Mouse (Mus musculus): ENCODE measurements around the gene Gpr27.

Gpr27 gene

DNA sequence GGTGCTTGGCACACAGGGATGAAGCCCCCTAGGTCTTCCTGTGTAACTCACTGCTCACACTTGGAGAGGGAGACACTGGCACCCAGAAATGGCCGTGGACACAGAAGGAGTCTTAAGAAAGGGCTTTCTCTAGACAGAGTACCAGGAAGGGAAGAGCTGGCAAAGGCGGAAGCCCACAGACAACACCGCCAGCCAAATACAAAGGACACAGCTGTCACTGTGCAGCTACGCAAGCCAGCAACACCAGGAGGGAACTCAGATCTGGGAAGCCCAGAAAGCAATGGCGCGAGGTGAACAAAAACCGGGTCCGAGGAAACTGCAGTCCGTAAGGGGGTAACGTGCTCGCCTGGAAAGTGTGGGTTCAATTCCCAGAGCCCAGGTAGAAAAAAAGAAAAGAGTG is 14.4 kb upstream of the Gpr27 start:
- no peak for DNase-seq

DNA sequence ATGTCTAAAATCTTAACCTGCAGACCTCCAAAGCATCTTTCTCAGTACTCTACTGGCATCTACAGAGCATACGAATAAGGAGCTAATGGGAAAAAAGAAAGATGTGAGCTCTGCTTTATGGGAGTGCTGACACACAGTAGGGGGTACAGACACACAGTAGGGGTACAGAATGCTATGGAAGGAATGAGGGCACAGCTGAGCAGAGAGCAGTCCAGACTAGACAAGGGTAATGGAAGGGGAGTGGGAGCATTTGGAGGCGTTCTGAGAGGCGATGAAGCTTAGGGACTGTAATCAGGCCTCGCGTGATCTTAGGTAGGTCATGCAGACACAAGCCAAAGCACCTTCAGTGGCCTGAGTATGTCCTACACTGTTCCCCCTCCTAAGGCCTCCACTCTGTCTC is 8.5 kb upstream of the Gpr27 start:
- DNase-seq: no peak

DNA sequence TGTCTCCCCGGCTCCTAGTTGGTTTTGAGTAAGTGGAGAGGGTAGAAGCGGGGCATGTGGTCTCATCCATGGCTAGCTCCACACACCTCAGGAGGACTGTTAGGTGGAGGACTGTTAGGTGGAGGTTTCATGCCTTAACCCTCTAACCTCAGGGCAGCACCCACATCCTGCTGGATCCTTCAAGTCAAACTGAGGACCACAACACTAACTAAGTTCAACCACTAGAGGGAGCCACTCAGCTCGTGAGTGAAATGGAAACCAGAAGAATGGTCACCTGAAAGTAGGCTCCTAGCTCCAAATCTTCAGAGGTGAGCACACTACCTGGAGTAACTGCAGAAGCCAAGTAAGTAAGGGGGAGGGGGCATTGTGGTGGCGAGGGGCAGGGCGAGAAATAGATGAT is 7.6 kb upstream of the Gpr27 start:
- no peak for DNase-seq

DNA sequence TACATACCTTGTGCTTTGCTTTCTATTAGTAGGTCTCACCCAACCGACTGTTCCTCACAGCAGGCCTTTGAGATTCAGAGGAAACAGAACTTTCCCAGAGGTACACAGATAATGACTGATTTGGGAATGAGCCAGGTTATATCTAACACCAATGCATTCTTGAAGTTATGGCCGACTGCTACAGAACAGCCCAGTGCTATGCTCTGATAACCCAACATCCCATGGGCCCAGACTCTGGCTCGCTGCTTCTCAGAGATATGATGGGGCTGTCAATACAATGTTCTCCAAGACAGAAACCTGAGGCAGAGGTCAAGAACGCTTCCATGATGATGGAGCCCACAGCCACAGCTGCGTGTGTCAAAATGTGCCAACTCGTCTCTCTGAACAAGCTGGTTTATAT is 4.0 kb upstream of the Gpr27 start:
- DNase-seq: no peak

DNA sequence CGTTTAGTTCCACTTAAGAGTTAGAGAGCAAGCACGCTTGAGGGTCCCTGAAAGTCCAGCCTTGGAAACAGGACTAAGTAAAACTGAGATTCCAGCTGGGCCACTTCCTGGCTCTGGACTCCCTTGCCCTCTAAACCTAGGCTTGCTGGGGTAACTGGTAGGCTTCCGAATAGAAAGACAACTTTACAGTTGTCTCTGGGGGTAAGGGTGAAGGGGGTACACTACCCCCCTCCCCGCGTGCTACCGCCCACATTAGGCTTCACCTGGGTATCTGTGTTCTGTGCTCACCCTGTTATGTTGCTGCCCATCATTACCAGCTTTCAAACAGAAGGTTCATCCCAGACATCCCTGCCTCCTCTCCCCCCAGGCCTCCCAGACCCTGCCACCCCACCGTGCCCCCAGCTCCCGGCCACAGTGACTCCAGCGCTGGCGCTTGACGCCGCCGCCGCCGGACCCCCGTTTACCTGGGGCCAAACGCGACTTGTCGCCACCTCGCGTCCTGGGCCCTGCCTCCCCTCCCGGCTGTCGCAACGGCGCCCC is 743 bp upstream of the Gpr27 start:
- DNase-seq: no peak

DNA sequence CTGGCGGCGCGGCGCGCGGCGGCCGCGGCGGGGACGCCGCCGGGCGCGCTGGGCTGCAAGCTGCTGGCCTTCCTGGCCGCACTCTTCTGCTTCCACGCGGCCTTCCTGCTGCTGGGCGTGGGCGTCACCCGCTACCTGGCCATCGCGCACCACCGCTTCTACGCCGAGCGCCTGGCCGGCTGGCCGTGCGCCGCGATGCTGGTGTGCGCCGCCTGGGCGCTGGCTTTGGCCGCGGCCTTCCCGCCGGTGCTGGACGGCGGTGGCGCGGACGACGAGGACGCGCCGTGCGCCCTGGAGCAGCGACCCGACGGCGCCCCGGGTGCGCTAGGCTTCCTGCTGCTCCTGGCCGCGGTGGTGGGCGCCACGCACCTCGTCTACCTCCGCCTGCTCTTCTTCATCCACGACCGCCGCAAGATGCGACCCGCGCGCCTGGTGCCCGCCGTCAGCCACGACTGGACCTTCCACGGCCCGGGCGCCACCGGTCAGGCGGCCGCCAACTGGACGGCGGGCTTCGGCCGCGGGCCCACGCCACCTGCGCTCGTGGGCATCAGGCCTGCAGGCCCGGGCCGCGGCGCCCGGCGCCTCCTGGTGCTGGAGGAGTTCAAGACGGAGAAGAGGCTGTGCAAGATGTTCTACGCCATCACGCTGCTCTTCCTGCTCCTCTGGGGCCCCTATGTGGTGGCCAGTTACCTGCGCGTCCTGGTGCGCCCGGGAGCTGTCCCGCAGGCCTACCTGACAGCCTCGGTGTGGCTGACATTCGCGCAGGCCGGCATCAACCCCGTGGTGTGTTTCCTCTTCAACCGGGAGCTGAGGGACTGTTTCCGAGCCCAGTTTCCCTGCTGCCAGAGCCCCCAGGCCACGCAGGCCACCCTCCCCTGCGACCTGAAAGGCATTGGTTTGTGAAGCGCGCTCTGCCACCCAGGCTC is 700 bp downstream of the Gpr27 start:
- no peak for DNase-seq

DNA sequence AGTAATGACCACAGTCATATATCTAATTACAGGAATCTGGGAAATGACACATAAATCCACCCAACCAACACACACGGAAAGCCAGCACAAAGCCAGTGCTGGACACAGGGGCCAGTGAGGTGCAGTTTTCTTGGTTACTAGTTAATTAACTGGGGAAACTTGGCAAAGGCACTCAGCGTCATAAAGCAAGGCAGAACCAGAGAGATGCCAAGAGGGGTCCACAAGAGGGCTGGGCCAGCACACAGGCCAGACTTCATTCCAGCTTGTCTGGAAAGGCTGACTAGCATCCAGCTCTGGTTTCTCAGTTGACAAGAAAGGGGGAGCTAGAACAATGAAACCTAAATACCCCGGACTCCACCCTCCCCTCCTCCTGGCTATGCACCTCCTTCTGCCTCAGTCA is 8.0 kb downstream of the Gpr27 start:
- DNase-seq: peak; percentile 35

DNA sequence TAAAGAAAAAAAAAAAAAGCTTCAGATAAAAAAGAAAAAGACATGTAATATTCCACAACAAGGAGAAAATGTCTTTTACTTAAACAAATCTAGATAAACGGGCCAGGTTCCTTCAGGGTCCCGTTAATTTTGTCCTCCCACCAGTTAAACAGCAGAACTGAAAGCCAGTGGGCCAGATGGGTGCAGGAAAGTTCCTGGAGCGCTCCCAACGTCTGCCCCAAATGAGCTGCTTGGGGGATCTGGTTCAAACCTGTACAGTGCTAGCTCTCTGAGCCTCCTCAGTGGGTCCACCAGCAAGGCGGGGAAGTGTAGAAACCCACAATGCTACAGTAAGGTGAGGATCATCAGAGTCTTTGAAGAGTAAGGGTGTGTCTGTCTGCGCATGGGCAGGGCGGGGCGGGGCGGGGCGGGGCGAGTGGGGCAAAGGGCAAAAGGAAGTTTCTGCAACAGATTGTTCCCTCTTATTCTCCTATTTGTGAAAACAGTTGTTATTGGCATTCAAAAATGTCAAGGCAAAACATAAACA is 19.2 kb downstream of the Gpr27 start:
- no peak for DNase-seq

DNA sequence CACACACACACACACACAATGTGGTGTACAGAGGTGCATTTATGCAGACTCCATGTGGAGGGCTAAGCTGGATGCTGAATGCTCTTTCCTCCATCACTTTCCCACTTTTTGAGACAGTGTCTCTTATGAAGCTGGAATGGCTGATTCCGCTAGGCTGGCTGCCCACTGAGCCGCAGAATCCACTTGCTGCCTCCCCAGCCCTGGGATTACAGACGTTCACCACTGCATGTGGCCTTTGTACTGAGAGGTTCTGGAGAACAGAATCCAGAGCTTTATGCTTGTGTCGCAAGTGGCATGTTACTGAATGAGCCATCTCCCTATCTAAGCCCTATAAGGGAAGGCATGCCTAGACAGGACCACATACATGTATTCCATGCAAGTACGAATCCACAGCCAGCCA is 20.8 kb downstream of the Gpr27 start:
- DNase-seq: no peak

DNA sequence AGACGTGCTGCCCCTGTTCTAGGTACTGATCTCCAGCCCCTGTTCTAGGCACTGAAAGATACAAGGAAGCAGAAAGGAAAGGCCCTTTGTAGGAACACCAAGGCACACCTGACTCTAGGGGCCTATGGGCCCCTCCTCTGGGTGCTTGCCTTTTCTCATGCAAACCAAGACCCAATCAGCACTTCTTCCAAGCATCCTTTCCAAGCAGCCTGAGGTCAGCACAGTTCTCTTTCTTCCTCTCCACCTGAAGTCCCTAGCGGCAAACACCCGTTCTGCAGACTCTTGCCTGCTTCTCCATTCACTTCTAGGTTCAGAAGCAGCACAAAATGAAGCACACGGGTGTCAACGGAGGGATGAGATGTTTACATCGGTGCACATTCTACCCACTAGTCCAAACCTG is 22.7 kb downstream of the Gpr27 start:
- DNase-seq: no peak

DNA sequence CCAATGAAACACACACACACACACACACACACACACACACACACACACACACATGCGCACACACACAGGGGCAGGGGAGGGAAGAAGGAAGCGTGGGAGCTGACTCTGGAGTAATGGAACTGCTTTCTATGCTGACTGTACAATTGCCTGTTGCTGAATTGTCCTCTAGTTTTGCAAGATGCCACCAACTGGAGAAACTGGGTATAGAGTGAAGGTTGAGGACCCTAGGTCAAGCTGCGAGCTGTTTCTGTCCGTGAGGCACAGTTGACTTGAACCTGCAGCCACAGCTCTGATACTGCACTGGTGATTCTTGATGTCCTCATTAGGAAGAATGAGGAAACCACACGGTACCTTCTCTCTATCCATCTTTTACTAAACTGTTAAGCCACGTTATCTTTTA is 23.4 kb downstream of the Gpr27 start:
- DNase-seq: no peak

DNA sequence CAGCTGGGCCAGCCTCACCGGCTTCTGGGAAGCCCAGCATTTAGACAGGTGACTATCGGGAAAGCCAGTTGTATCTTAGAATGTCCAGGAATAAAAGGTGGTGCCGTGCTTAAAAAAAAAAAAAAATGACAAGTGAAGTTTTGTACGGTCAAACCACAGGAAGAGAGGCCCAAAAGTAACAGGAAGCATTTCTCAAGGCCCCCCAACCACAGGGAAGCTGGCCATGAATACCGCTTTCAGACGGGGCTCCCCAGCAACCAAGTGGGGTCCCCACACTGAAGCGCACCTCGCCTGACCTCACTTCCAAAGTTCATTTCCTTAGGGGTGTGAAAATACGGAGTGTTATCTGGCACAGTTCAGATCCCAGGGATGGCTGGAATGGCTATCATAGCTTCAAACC is 28.6 kb downstream of the Gpr27 start:
- DNase-seq: no peak

DNA sequence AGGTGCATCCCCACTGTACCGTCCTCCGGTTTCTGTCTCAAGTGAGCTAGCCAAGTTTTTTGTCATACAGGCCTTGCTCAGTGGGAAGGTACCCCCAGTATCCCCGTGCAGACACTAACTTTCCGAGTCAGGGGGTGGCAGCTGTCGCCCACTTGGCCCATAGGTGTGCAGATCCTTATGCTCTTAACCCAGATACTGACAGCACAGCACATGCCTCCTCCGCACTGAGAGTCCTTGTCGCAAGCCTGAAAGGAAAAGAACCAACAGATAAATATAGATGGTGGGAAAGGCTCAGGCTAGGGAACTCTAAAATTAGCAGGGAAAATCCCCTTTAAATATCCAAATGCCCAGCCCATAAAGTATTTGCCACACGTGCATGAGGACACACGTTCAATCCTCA is 29.9 kb downstream of the Gpr27 start:
- DNase-seq: no peak

DNA sequence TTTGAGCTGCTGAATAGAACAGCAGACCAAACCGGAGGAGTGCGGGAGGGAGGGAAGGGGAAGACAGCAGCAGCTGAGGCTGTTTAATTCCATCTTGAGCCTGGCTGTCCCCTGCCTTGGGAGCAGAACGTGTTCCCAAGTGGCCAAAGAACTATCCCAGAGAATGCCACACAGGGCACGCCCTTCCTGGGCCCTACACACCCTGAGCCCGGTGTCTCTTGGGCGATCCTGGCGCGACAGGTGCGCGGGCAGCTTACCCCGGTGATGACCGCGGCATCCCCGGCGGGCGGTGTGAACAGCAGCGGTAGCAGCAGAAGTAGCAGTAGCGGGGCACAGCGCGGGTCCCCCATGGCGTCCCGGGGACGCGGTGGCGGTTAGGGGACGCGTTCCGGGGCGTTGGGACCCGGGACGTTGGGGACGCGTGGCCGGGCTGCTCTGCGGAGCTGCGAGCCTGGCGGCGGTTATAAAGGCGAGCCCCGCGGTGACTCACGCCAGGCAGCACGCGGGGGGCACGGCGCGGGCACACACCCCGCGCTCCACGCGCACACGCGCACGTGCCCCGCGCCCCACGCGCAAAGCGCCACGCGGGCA is 33.6 kb downstream of the Gpr27 start, which contains the start of gene Prok2:
Gene Prok2 (minus strand): TSS at position 422 of the 591 bp plus-strand sequence.
- DNase-seq: no peak

DNA sequence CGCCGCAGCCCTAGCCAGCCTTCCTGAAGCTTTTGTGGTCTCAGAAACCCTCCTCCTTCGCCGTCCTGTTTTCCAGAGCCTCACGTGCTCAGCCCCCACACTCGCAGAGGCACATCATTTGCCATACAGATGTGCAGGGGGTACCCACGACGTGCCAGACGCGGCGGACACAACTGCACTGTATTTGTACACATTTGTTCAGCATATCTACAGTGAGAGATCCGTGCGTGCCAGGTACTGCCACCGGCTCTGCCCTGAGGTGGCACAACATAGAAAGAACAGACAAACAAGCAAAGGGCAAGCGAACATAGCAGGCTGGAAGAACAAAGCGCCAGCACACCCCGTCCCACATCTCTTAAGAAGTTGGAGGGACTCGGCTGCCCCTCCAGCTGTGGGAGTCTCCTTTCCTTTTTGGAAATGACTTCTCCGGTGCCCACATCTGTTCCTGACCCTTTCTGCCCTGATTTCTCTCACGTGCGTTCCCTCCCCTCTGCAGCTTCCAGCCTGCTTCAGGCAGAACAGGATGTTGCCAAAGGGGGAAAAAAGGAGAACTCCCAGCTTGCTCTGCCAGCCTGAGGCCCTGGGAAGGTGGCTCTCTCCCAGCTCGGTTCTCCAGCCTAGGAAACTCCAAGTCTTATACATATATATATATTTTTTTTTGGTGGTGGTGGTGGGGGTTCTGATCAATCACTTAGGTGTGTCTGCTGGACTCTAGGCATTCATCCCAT is 34.3 kb downstream of the Gpr27 start:
- no peak for DNase-seq

DNA sequence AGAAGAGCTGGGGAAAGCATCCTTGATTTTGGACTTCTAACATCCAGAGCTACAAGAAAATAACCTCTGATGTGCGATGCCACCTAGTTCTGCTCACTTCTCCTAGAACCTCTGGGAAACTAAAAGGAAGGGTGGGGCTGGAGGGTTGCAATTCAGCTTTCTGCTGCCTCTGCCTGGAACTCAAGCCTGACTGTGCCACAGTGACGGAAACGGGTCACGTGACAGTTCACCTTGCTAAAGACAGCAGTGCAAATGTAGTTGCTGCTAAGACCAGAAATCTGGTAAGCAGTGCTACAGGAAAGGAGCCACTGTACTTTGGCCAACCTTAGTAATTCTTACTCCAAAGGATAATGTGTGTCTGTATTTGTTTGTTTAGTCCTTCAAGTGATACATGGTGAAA is 37.4 kb downstream of the Gpr27 start:
- DNase-seq: no peak

DNA sequence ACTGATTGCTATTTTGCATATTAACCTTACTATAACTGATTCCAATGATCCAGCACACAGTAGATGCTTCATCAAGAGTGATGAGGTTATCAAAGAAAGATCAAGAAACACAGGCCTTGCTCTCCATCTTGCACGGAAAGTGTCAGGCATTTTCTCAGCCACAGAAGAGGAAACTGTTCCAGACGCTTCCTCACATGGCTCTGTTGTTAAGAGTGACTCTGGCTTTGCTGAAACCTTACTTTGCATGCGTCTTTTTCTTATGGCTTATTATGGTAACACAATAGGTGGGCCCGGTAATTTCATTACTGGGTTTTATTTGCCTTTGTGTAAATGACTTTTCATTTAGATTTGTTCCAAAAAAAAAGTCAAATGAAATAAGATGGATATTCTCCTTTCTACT is 39.4 kb downstream of the Gpr27 start:
- DNase-seq: no peak

DNA sequence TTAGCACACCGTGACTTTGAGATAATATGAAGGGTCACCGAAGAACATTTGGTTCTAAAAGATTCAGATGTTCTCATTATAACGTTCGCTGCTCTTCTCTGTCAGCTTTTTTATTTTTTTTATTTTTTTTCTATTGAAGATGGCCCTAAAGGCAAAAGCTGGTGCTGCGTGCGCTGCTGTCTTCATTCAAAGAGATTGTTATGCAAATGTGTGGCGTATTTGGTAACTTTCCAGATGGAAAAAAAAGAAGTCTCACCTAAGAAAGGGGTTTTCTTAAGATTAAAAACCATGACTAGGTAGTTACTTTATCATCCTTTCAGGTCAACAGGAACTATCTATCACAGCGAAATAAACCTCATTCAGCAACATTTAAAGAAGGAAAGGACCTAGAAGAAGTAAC is 40.2 kb downstream of the Gpr27 start:
- no peak for DNase-seq

DNA sequence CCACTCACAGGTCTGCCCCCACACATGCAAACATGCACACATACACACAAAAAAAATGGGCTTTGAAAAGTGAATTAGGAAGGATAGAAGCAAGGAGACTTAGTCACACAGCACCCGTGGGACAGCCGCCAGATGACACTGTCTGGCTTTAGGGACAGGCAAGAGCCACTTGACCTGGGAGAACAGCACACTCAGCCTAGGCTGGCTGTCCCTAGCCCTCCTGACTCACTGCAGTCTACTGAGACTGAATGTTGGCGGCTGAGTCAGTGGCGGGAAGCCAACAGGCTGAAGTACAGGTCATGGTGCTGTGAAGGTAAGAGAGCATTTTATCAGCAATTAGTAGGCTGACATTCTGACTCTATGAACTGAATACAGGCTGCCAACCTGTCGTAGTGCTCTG is 42.2 kb downstream of the Gpr27 start:
- no peak for DNase-seq

DNA sequence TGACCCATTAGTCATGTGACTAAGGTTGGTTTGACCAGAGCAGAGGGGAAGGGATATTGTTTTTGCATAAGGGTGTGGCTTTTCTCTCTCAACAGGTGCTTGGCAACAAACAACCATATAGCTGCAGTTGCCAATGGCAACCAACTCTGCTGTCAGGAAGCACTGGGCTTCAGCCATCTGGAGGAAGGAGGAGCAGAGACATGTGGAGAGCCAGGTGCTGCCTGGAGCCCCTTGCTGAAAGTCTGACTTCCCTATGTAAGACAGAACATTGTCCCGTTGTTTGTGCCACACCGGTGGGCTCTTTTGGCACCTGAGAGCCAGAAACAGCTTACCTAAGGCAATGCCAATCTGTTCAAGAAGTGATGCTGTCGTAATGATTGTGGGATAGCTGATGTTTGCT is 50.4 kb downstream of the Gpr27 start:
- no peak for DNase-seq

All from kidney, adult 11 months (tissue).